Mouse (Mus musculus) C2C12 (cell line): ENCODE measurements around the gene Ppm1l.

Experiments used
- CTCF ChIP-seq: IDR thresholded peaks from one replicate; pipeline ENCODE4 v1.5.1; 2011; ENCODE audit not compliant: control insufficient read depth, insufficient read depth, insufficient read length
- MAX ChIP-seq: IDR thresholded peaks from one replicate; pipeline ENCODE4 v1.6.1; 2011; ENCODE audit warnings: mild to moderate bottlenecking, control low read depth
- USF1 ChIP-seq: IDR thresholded peaks from one replicate; pipeline ENCODE4 v1.6.1; 2011; ENCODE audit warnings: low read depth, mild to moderate bottlenecking, control low read depth, moderate library complexity

GRCm38 (mm10) chr3:69497178-69497577 is 180.5 kb downstream of the Ppm1l start:
- TF ChIP-seq CTCF = no peak
- no peak for TF ChIP-seq MAX
- no peak for TF ChIP-seq USF1
